Mouse (Mus musculus) neutrophil, adult 5-6 weeks (primary cell): ENCODE measurements around the gene Wfikkn2. TPM values are rescaled to one million over a fixed set of nuclear protein-coding genes. Genes with fewer than 3 reads are reported as not detected.

Source experiments
- ATAC-seq: fragments of 151-379, 151-347 bp; 2 replicates; pipeline ENCODE4 v1.8.0; 2017; ENCODE audit warnings: mild to moderate bottlenecking, moderate TSS enrichment; ENCODE audit not compliant: insufficient number of reproducible peaks, poor library complexity, low FRiP score, severe bottlenecking; ENCODE audit errors: extremely low read depth
- total RNA-seq: library from RNA; stranded (forward); fragments of 200-1000 nt; gene quantifications from 2 replicates; pipeline ENCODE4 v1.2.3, GENCODE M21; 2017

Gene Wfikkn2
- total RNA-seq, 1 experiment from 2014 or later = 0.70 TPM

GRCm38 (mm10) chr11:94230244-94230643 is 15.6 kb downstream of the Wfikkn2 start:
- ATAC-seq = no peak

GRCm38 (mm10) chr11:94229207-94229960 is 16.4 kb downstream of the Wfikkn2 start:
- ATAC-seq = no peak

- ATAC-seq = no peak
Measured at GRCm38 (mm10) chr11:94228416-94228815, 17.4 kb downstream of the Wfikkn2 start.

GRCm38 (mm10) chr11:94225985-94226384 is 19.8 kb downstream of the Wfikkn2 start:
- peak; percentile 64 for ATAC-seq

GRCm38 (mm10) chr11:94223531-94223930 is 22.3 kb downstream of the Wfikkn2 start:
- ATAC-seq = no peak

GRCm38 (mm10) chr11:94221257-94221656 is 24.5 kb downstream of the Wfikkn2 start:
- ATAC-seq = no peak

GRCm38 (mm10) chr11:94216247-94216646 is 29.6 kb downstream of the Wfikkn2 start:
- no peak for ATAC-seq

GRCm38 (mm10) chr11:94215581-94215980 is 30.2 kb downstream of the Wfikkn2 start:
- ATAC-seq = no peak

GRCm38 (mm10) chr11:94213735-94214594 is 31.8 kb downstream of the Wfikkn2 start:
- ATAC-seq = no peak

GRCm38 (mm10) chr11:94212997-94213396 is 32.8 kb downstream of the Wfikkn2 start:
- ATAC-seq = no peak

- ATAC-seq = no peak
Measured at GRCm38 (mm10) chr11:94212489-94212836, 33.3 kb downstream of the Wfikkn2 start.

GRCm38 (mm10) chr11:94211651-94212488 is 33.9 kb downstream of the Wfikkn2 start:
- ATAC-seq = no peak

- peak; percentile 86 for ATAC-seq
Measured at GRCm38 (mm10) chr11:94211124-94211603, 34.6 kb downstream of the Wfikkn2 start, which contains the start of gene Tob1. Gene Tob1 (plus strand): TSS chr11:94211454.

GRCm38 (mm10) chr11:94210191-94211086 is 35.4 kb downstream of the Wfikkn2 start:
- peak; percentile 70 for ATAC-seq

- ATAC-seq = no peak
Measured at GRCm38 (mm10) chr11:94209695-94210131, 36.1 kb downstream of the Wfikkn2 start.

- no peak for ATAC-seq
Measured at GRCm38 (mm10) chr11:94208811-94209675, 36.8 kb downstream of the Wfikkn2 start.

- no peak for ATAC-seq
Measured at GRCm38 (mm10) chr11:94206398-94207114, 39.2 kb downstream of the Wfikkn2 start.
